Mouse (Mus musculus) c-Kit-positive CD71-negative TER-119-negative erythroid progenitor cells, embryonic 14.5 days (primary cell): ENCODE data around the gene Tas2r119.
"Not testable (repeated sequence)": the region's sequence is repeated elsewhere in the genome, so short reads cannot be mapped to it uniquely, and the experiment has no call there.

Experiments used
- DNase-seq: peaks from one replicate; pipeline ENCODE4 v3.0.0-alpha.2; 2013; ENCODE audit warnings: low read depth

Gene Tas2r119

GRCm38 (mm10) chr15:32176989-32177388 lies at the start of gene Tas2r119:
Gene Tas2r119 (plus strand): TSS chr15:32177289.
- DNase-seq = no peak

DNA sequence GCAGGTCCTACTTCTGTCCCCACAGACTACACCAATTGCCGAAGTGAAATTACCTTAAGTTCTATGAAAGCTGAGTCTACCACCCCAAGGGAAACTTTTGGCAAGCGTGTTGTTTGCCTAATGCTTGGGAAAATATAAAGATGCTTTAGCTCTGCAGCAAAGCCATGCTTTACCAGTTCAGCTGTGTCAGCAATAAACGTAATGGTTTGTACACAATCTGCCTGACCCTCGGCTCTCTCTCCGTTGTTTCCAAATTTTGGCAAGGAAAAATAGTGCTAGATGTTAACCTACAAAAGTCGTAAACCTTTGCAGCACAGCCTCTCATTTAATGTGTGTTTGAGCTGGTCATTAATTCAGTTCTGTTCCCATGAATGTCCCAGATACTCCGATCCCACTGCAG lies 44.8 kb upstream of the Tas2r119 start:
- no peak for DNase-seq

DNA sequence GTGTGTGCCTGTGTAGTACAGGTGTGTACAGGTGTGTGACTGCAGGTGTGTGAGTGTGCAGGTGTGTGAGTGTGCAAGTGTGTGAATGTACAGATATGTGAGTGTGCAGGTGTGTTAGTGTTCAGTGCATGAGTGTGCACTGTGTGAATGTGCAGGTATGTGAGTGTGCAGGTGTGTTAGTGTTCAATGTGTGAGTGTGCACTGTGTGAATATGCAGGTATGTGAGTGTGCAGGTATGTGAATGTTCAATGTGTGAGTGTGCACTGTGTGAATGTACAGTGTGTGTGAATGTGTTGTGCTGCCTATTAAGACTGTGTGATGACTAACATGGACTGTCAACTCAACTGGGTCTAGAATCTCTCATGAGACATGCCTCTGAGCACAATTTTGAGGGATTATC lies 35.4 kb upstream of the Tas2r119 start:
- DNase-seq = no peak

DNA sequence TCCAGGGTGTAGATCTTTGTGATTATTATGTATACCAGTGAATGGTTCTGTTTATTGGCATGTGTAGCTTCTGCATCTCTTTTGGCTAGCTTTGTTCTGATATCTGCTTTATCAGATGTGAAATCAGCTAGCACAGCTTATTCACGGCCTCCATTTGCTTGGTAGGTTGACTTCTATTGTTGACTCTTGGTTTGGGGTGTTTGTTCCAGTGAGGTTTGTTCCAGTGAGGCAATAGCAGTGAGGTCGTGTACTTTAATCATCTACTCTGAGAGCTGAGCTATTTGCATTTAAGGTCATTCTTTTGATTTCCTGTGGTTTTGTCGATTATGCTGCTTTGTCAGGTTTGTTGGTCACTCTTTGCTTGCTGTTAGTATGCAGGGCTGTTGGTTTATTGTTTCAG lies 32.8 kb upstream of the Tas2r119 start:
- DNase-seq = no peak

- DNase-seq = no peak
Measured at GRCm38 (mm10) chr15:32153404-32153803, 23.7 kb upstream of the Tas2r119 start.

DNA sequence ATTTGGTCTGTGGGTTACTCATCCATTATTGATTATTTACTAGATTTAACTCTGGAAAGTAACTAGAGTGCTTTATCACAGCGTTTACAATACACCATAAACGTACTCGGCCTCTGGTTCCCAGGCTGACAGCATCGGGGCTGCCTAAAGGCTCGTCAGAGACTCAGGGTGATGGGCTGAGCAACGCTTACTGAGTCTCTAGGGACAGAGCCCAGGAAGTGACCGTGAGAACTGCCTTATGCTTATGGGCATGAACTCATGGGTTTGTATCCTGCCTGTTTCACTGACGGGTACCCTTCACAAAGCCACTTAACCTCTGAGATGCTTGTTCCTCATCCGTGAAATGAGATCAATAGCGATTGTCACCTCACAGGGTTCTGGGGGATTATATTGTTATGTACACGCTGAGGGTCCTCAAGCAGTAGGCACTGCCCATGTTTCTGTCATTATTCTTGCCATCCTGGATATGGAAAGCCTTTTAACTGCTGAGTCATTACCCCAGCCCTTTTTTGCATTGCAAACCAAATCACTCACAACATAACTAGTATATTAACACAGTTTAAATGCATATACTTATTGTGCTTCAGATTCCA lies 23.1 kb upstream of the Tas2r119 start:
- DNase-seq = no peak

DNA sequence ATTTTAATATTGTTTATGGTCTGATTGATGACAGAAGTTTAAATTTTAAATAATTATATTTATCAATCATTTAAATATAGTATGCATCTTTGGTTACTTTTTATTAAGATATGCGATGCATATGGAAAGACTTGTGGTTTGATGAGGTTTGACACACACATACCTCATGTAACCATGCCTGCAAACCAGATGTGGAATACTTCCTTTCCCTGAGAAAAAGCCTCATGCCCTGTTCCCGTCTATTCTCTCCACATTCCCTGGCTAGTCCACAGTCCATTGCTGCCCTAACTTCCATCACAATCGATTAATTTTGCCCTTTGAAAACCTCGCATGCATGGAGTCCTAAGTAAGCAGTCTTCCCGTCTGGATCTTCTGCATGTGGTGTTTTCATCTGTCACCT lies 21.0 kb upstream of the Tas2r119 start:
- DNase-seq = no peak

- no peak for DNase-seq
Measured at GRCm38 (mm10) chr15:32160281-32160680, 16.8 kb upstream of the Tas2r119 start.

- DNase-seq = no peak
Measured at GRCm38 (mm10) chr15:32171764-32172163, 5.3 kb upstream of the Tas2r119 start.

DNA sequence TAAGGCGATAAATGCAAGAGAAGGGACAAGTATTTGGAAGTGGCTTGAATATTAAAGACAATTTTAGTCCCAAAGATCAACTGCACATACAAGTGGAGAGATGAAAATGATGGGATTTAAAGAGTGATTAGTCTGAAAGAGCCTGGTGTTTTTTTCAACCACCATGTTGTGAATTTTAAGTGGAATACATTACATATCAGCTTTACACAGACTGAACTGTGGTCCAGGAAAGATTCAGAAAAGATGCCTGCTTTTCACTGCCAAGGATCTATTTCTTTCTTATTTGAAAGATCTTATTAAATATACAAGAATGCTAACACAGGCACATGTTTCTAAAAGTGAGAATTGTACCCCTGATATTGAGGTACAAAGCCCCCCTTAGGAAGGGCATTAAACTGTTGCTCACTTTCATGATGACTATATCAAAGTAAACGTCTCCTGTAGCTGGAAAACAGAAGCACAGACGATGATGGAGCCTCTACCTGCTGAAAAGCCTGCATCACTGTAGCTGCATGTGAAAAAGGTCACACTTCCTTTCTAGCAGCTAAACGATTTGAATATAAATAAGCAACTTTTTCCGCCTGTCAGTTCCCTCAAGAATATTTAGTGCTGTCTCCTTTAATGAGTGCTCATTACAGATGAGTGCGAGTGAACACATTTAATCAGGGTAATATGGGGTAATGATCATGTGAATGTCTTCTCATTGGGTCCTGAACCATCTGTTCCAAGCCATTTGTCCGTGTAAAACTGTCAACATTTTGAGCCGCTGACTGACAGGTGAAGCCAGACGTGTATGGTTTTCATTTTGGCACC lies 4.7 kb upstream of the Tas2r119 start:
- DNase-seq = no peak

DNA sequence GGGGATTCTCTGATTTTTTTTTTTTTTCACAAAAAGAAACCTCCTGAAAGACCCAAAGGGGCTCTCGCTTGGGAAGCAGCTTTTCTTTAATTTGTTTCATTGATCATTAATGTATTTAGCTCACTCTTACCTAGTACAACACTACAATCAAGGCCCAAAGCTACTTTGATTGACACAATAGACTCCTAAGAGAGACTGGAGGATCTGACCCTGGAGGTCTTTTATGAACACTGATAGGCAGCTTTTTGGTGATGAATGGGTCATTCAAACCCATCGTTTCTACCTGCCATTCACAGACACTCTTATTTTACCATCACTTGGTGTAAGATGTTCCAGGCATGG lies 4.1 kb upstream of the Tas2r119 start:
- no peak for DNase-seq

DNA sequence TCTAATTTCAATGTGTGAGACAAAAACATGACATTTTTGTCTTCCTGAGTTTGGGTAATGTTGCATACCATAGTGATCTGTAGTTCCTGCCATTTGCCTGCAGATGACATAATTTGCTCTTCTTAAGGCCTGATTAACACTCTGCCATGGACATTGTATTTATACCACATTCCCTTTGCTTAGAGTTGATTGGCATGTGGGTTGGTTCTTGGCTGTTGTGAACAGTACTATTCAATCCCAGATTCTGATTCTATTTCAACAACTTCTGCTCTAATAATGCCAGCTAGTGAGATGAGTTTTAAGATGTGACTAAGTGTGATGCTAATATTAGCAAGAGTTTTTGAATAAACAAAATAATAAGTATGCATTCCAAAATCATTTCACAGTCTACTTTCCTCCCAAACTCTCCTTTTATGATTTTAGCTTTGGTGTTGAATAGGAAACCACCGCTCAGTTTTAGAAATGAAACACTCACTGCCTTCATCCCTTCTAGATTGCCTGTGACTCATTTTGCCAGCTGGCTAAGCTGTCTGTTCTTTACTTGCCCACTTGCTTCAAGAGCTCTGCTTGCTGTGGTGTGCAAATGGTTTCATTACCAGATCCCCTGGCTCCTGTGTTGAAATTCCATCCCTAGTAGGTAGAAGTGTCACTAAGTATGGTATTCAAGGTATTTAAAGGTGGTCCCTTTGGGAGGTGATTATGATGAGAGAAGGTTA lies 3.1 kb downstream of the Tas2r119 start:
- no peak for DNase-seq

GRCm38 (mm10) chr15:32182026-32182425 lies 4.9 kb downstream of the Tas2r119 start:
- DNase-seq = no peak

GRCm38 (mm10) chr15:32184964-32185363 lies 7.9 kb downstream of the Tas2r119 start:
- DNase-seq = no peak

DNA sequence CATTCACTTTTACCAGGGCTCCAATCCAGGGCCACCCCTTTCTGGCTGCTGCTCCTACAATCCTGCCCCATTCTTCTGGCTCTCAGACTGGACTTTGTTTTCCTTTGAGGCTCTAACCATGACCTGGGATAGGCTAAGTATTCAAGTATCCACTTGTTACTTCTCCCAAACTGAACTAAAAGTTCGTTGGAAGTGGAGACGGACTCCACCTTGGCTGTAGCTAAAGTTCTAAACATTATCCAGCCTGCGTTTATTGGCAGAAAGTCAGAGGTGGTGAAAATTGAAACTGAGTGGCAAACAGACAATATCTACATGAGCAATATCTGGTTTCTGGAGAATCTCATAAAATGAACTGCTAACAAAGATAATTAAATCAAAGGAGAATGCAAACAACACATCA lies 12.8 kb downstream of the Tas2r119 start:
- DNase-seq = no peak

DNA sequence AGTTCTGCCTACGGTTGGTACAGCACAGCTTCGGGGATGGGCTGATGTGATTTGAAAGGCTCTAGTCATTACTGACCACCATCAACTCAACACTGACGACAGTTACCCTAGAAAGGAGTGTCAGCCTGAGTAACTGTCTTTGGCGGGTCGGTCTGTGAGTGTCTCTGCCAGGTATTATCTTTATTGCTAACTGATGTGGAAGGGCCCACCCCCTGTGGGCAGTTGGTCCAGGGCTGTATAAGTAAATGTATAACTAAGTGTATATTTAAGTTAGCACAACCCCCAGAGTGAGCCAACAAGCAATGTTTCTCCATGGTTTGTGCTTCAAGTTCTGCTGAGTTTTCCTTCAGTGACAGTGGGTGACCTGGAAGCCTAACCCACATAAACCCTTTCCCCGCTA lies 13.3 kb downstream of the Tas2r119 start:
- no peak for DNase-seq

DNA sequence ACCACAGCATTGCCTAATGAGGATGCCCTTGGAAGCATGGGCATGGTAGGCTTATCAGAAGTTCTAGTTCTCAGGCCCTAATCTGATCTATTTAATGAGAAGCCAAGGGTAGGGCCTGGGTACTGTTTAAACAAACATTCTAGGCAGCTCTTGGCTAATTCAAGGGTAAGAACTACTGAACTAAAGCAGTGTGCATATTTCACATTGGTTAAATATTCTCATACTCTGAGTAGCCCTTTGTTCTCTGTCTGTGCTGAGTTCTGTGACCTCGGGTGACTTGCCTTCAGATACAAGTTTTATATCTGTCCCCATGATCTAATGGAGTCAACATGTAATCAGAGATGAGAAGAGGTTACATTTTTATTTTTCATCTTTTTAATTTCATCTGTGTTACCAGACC lies 15.9 kb downstream of the Tas2r119 start:
- no peak for DNase-seq

DNA sequence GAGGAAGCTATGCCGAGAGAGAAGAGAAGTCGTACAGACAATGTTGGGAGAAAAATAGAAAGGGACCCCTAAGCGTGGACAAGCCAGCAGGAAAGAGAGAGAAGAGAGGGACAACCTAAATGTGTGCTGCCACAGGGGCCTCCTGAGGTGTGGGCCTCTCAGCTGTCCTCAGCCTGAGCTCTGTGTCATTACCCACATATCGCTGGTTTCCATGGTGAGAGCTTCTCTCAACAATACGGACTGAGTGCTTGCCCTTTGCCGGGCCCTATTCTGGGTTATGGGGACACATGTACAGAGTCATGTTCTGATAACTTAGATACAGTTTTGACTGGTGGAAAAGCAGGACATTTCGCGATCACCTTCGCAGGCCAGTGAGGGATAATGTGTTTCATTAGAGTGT lies 21.0 kb downstream of the Tas2r119 start:
- no peak for DNase-seq

- DNase-seq = no peak
Measured at GRCm38 (mm10) chr15:32198561-32198960, 21.5 kb downstream of the Tas2r119 start.

GRCm38 (mm10) chr15:32203242-32203641 lies 26.2 kb downstream of the Tas2r119 start:
- DNase-seq = no peak

- no peak for DNase-seq
Measured at GRCm38 (mm10) chr15:32204908-32205307, 27.8 kb downstream of the Tas2r119 start.

DNA sequence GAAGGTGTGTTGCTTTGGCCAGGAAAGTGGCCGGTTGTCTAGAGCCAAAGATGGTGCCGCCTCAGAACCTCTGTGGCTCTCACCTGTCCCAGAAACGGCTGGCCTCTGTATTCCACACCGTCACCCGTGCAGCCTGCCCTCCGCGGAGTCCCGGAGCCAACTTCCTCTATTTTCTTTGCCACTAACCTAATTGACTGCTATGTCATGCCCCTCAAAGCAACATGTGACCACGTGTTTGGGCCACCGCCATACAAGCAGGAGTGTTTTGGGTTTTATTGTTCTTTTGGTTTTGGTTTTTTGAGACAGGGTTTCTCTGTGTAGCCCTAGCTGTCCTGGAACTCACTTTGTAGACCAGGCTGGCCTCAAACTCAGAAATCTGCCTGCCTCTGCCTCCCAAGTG lies 37.6 kb downstream of the Tas2r119 start:
- not testable (repeated sequence) for DNase-seq

GRCm38 (mm10) chr15:32223028-32223427 lies 45.9 kb downstream of the Tas2r119 start:
- DNase-seq = no peak
